Mouse (Mus musculus): ENCODE measurements at regions not wholly inside any gene's neighbourhood (a gene's known extent, or its start where the extent isn't known, plus 50 kb on each side); places are given as distances from the start of the nearest gene placed in this dataset.

DNA sequence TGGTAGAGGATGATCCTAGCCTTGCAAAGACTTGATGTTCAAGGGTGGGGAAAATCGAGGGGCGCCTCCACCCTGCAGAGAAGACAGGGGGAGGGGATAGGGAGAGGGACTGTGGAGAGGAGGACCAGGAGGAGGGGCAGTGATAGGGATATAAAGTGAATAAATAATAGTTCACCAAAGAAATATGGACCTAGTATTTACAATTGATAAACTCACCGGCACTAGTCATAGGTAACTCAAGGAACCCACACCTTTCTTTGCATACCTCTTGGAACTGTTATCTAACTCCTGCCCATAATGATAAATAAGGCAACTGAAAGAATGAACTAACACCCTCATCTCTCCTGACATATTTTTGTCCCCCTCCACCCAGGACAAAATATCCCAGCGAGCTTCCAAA lies 199.7 kb upstream of the Fam49a start:
- WGBS = 84% methylated on average over 4 of the region's 4 CpGs
- H3K9ac ChIP-seq (ENCODE audit: low read depth, low read length) = no peak overlapping the region
- DNase-seq (ENCODE audit: low spot score) = no peak

DNA sequence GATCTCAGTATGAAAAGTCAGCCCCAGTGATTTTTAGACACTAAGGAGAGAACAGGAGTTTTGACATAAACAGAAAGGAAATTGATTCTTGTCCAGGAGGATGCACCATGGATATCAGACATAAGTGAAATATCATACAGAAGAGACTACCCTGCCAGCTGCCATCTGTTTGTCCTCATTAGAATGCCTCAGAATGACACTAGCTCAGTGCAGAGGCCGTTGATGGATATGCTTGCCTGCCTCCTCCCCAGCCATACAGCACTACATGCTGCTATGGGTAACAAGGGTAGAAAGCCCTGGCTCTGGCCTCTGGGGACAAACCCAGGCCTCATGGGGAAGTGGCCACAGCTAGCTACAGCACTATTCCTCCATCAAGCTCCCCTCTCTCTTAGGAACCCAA lies 198.0 kb upstream of the Fam49a start:
- ATAC-seq (ENCODE audit: low read depth) (no peak), DNase-seq (ENCODE audit: low spot score) (no peak)
- no peaks in the 10 kb centered on the region for H3K9me3 ChIP-seq (ENCODE audit: control insufficient read depth, low read length)
- no peaks in the 10 kb centered on the region for H3K27me3 ChIP-seq (replicated peaks; ENCODE audit: control insufficient read depth, insufficient read depth, low read length)
- no peaks in the 10 kb centered on the region for H3K36me3 ChIP-seq (ENCODE audit: control insufficient read depth, insufficient read depth, low read length)
- H3K4me1 ChIP-seq (ENCODE audit: control insufficient read depth, insufficient read depth, low read length) = no peaks in the 10 kb centered on the region
- H3K27ac ChIP-seq (replicated peaks; ENCODE audit: low read depth, low read length) = no peak overlapping the region
- H3K4me2 ChIP-seq (ENCODE audit: low read depth, low read length) = no peak overlapping the region
- 60% methylated on average over 1 of the region's 1 CpGs for WGBS
- no peak overlapping the region for H3K4me3 ChIP-seq (ENCODE audit: low read depth, low read length)
- no peak overlapping the region for H3K9ac ChIP-seq (ENCODE audit: low read depth, low read length)

More for the DNA sequence above, 199.7 kb upstream of the Fam49a start:
- H3K4me2 ChIP-seq (ENCODE audit: low read depth, low read length) = no peak overlapping the region
- H3K9me3 ChIP-seq (ENCODE audit: control insufficient read depth, low read length) = no peaks in the 10 kb centered on the region
- no peaks in the 10 kb centered on the region for H3K27me3 ChIP-seq (replicated peaks; ENCODE audit: control insufficient read depth, insufficient read depth, low read length)
- no peak overlapping the region for H3K27ac ChIP-seq (replicated peaks; ENCODE audit: low read depth, low read length)
- H3K4me3 ChIP-seq (ENCODE audit: low read depth, low read length) = no peak overlapping the region
- no peak for ATAC-seq (ENCODE audit: low read depth)
- no peaks in the 10 kb centered on the region for H3K4me1 ChIP-seq (ENCODE audit: control insufficient read depth, insufficient read depth, low read length)
- no peaks in the 10 kb centered on the region for H3K36me3 ChIP-seq (ENCODE audit: control insufficient read depth, insufficient read depth, low read length)

DNA sequence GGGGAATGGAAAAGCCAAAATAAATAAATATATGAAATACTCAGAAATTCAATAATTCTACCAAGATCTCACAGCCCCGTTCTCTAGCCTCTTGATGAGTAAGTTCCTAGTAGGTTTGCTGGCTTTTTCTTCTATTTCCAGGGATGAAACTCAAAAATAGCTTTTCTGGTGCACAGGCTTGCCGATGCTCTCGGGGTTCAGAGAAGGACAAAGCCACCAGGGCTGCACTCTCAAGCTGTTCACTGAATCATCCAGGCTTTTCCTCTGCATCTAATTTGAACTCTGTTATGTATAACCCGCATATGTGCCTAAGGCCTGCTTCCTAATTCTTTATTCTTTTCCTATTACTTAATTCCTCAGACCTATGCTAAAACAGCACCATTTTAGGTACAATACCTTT lies 197.5 kb upstream of the Fam49a start:
- no peaks in the 10 kb centered on the region for H3K9me3 ChIP-seq (ENCODE audit: control insufficient read depth, low read length)
- WGBS = 80% methylated on average over 4 of the region's 4 CpGs
- no peak overlapping the region for H3K9ac ChIP-seq (ENCODE audit: low read depth, low read length)
- DNase-seq (ENCODE audit: low spot score) (no peak), ATAC-seq (ENCODE audit: low read depth) (no peak)
- H3K4me1 ChIP-seq (ENCODE audit: control insufficient read depth, insufficient read depth, low read length) = no peaks in the 10 kb centered on the region
- H3K4me2 ChIP-seq (ENCODE audit: low read depth, low read length) = no peak overlapping the region
- H3K27ac ChIP-seq (replicated peaks; ENCODE audit: low read depth, low read length) = no peak overlapping the region
- H3K27me3 ChIP-seq (replicated peaks; ENCODE audit: control insufficient read depth, insufficient read depth, low read length) = no peaks in the 10 kb centered on the region
- H3K36me3 ChIP-seq (ENCODE audit: control insufficient read depth, insufficient read depth, low read length) = no peaks in the 10 kb centered on the region
- H3K4me3 ChIP-seq (ENCODE audit: low read depth, low read length) = no peak overlapping the region

DNA sequence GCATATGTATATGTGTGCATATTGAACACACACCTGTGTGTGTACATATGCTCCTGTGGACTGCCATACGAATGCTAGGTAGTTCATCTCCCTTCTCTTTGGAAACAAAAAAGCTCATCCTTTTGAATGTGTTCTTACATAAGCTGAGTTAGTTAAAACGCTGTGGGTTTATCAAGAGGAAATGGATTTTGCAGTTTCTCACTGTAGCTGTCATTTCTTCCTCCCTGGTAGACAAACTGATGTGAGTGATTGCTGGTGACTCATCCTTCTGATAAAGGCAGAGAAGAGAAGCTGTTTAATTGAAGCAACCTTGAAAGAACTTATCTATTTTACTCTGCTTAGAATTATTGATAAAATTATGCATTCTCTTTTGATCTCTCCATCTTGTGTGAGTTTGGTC lies 173.6 kb upstream of the Fam49a start:
- Histone ChIP-seq H3K27ac (replicated peaks; ENCODE audit: low read depth, low read length) (no peak overlapping the region), H3K4me1 (ENCODE audit: control insufficient read depth, insufficient read depth, low read length) (no peaks in the 10 kb centered on the region), H3K9me3 (ENCODE audit: control insufficient read depth, low read length) (no peaks in the 10 kb centered on the region), H3K9ac (ENCODE audit: low read depth, low read length) (no peak overlapping the region), H3K36me3 (ENCODE audit: control insufficient read depth, insufficient read depth, low read length) (no peaks in the 10 kb centered on the region), H3K27me3 (replicated peaks; ENCODE audit: control insufficient read depth, insufficient read depth, low read length) (no peaks in the 10 kb centered on the region), H3K4me2 (ENCODE audit: low read depth, low read length) (no peak overlapping the region), H3K4me3 (ENCODE audit: low read depth, low read length) (no peak overlapping the region)
- DNase-seq (ENCODE audit: low spot score) = no peak
- ATAC-seq (ENCODE audit: low read depth) = no peak
- 72% methylated on average over 2 of the region's 2 CpGs for whole genome bisulfite sequencing

Data from embryonic facial prominence, embryonic 14.5 days (tissue).